Mouse (Mus musculus) midbrain, embryonic 15.5 days (tissue): ENCODE data around the gene Ltbp4. TPM values are rescaled to one million over a fixed set of nuclear protein-coding genes. Genes with fewer than 3 reads are reported as not detected.
A peak's percentile ranks its signal among the peaks of the same experiment; 100 is the strongest.

ENCODE experiments used
- ATAC-seq: fragments of 200-750 bp; cut with Nextera tagmentation; replicated peaks from 2 replicates; pipeline ENCODE4 v1.8.0; 2017; ENCODE audit warnings: moderate TSS enrichment
- H3K27ac ChIP-seq: fragments of 300-500 bp; sonication (generic); 2 replicates; pipeline ENCODE4 v1.5.1; 2015; ENCODE audit warnings: mild to moderate bottlenecking, inconsistent platforms
- H3K27me3 ChIP-seq: fragments of 300-500 bp; sonication (generic); replicated peaks from 2 replicates; pipeline ENCODE4 v1.6.1; 2015; ENCODE audit warnings: inconsistent platforms
- H3K36me3 ChIP-seq: fragments of 300-500 bp; sonication (generic); replicated peaks from 2 replicates; pipeline ENCODE4 v1.6.1; 2015; ENCODE audit warnings: inconsistent platforms
- H3K4me1 ChIP-seq: fragments of 300-500 bp; sonication (generic); 2 replicates; pipeline ENCODE4 v1.6.1; 2015; ENCODE audit warnings: inconsistent platforms
- H3K4me2 ChIP-seq: fragments of 300-500 bp; sonication (generic); 2 replicates; pipeline ENCODE4 v1.6.1; 2015; ENCODE audit warnings: inconsistent platforms, mild to moderate bottlenecking, moderate library complexity
- H3K4me3 ChIP-seq: fragments of 300-500 bp; sonication (generic); 2 replicates; pipeline ENCODE4 v1.5.1; 2015; ENCODE audit warnings: mild to moderate bottlenecking, inconsistent platforms
- H3K9ac ChIP-seq: fragments of 300-500 bp; sonication (generic); 2 replicates; pipeline ENCODE4 v1.6.1; 2015; ENCODE audit warnings: mild to moderate bottlenecking, inconsistent platforms
- H3K9me3 ChIP-seq: fragments of 300-500 bp; sonication (generic); 2 replicates; pipeline ENCODE4 v1.6.1; 2016; ENCODE audit warnings: inconsistent platforms
- WGBS: fragments of 180-500 bp; shearing (Covaris S2); methylation state at CpG from one replicate; pipeline ENCODE4 v1.1.7; 2015; ENCODE audit warnings: mixed read lengths; 5-methylcytosine and 5-hydroxymethylcytosine counted together
- polyA plus RNA-seq: library from polyadenylated mRNA; unstranded; fragments of >200 nt; fragmentation: Nextera tagmentation; extraction: Ambion mirVana; gene quantifications from 2 replicates; pipeline ENCODE4 v1.2.1, GENCODE M21; 2015

The Ltbp4 gene
- polyA plus RNA-seq, 1 experiment from 2014 or later: 13.4 TPM

DNA sequence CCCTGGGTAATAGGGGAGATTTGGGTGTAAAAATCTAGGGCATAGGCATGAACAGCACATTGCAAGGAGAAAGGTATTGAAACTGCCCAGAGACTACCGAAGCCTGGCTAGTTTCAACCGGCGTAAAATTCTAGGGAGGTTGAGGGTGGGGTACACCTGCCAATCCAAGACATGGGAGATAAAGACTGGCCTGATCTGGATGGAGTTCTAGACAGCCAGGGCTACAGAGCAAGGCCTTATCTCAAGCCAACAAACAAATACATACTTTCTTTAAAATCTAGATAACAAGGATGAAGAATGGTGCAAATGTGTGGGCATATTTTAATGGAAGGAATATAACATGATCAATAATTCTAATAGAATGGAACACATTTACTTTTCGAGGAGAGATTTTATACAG is 17.3 kb upstream of the Ltbp4 start:
- Histone ChIP-seq H3K4me3 (peak overlapping the region; percentile 50), H3K27ac (no peak overlapping the region), H3K4me1 (peaks cover 22% of the 10 kb centered on the region), H3K9ac (peak overlapping the region; percentile 68), H3K4me2 (peak overlapping the region; percentile 60), H3K36me3 (peaks cover 7% of the 10 kb centered on the region; the same call in 1 of the 2 replicates), H3K27me3 (peaks cover 27% of the 10 kb centered on the region), H3K9me3 (no peaks in the 10 kb centered on the region)
- WGBS: 55% methylated on average over 4 of the region's 4 CpGs
- ATAC-seq: 0 out of 2 replicates have a peak, but pooled peaks have one; percentile 2

DNA sequence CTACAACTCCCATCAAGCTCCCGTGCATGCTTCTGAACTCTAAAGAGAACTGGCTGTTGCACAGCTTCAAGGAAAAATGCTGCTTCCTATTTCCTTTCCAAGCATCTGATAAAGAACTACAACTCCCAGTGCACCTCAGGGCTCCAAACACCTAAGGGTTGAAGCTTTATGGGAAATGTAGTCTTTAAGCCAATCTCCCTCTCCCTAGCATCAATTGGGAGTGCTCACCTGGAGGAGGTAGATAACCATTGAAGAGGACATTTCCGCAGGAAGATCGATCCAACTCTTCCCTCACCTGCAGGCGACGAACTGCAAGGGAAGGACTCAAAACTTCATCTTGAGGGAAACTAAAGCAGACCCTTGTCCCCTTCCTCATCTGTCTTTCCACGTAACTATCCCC is 16.7 kb upstream of the Ltbp4 start:
- Histone ChIP-seq H3K27ac (no peak overlapping the region), H3K4me2 (peak overlapping the region; percentile 60), H3K4me3 (peak overlapping the region; percentile 50), H3K4me1 (peaks cover 22% of the 10 kb centered on the region), H3K36me3 (peaks cover 7% of the 10 kb centered on the region; the same call in 1 of the 2 replicates), H3K9ac (peak overlapping the region; percentile 68; the same call in 1 of the 2 replicates), H3K9me3 (no peaks in the 10 kb centered on the region), H3K27me3 (peaks cover 24% of the 10 kb centered on the region)
- WGBS: 37% methylated on average over 6 of the region's 6 CpGs
- ATAC-seq: peak; percentile 50

GRCm38 (mm10) chr7:27345444-27345843 is 8.0 kb upstream of the Ltbp4 start:
- Histone ChIP-seq H3K27me3 (no peaks in the 10 kb centered on the region), H3K36me3 (peaks cover 45% of the 10 kb centered on the region), H3K4me1 (no peaks in the 10 kb centered on the region), H3K27ac (no peak overlapping the region), H3K4me3 (no peak overlapping the region), H3K9me3 (no peaks in the 10 kb centered on the region), H3K9ac (no peak overlapping the region), H3K4me2 (no peak overlapping the region)
- 22% methylated on average over 6 of the region's 6 CpGs for WGBS
- ATAC-seq: no peak; the same call in 1 of the 2 replicates

GRCm38 (mm10) chr7:27342595-27342994 is 5.1 kb upstream of the Ltbp4 start:
- Histone ChIP-seq H3K36me3 (peaks cover 32% of the 10 kb centered on the region), H3K4me3 (no peak overlapping the region), H3K4me1 (peaks cover 21% of the 10 kb centered on the region), H3K4me2 (no peak overlapping the region), H3K9ac (no peak overlapping the region), H3K9me3 (no peaks in the 10 kb centered on the region), H3K27ac (no peak overlapping the region), H3K27me3 (peaks cover 6% of the 10 kb centered on the region)
- WGBS: 39% methylated on average over 4 of the region's 4 CpGs
- ATAC-seq: no peak

DNA sequence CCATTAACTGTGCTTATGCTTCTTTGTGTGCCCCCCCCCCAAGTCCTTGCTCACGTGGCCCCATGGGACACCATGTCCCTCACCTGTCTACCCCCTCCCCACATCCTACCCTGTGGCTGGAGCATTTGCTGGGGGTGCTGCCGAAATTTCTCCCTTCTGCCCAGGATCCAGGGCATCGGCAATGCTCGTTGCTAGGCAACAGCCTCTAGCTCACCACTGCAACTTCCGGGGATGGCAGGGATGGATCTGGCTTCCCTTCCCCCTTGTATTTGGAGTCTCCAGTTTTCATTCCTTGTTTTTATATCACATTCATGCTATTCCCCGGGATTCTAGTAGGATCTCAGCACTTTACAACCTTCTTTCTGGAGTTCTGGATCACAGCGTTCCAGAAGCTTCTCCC is 2.0 kb upstream of the Ltbp4 start:
- ATAC-seq: peak; percentile 38
- Histone ChIP-seq H3K27ac (peak overlapping the region; percentile 65), H3K9ac (peak overlapping the region; percentile 23), H3K36me3 (peaks cover 12% of the 10 kb centered on the region; the same call in 1 of the 2 replicates), H3K4me1 (peaks cover 40% of the 10 kb centered on the region), H3K4me3 (peak overlapping the region; percentile 34), H3K4me2 (peak overlapping the region; percentile 51), H3K9me3 (no peaks in the 10 kb centered on the region), H3K27me3 (peaks cover 36% of the 10 kb centered on the region)
- 22% methylated on average over 7 of the region's 7 CpGs for WGBS

GRCm38 (mm10) chr7:27339114-27339513 is 1.6 kb upstream of the Ltbp4 start:
- 0 out of 2 replicates have a peak, but pooled peaks have one; percentile 25 for ATAC-seq
- Histone ChIP-seq H3K27ac (peak overlapping the region; percentile 65), H3K9ac (peak overlapping the region; percentile 23), H3K4me2 (peak overlapping the region; percentile 51), H3K4me1 (peaks cover 43% of the 10 kb centered on the region), H3K27me3 (peaks cover 40% of the 10 kb centered on the region), H3K9me3 (no peaks in the 10 kb centered on the region), H3K4me3 (peak overlapping the region; percentile 34), H3K36me3 (peaks cover 8% of the 10 kb centered on the region; the same call in 1 of the 2 replicates)
- 62% methylated on average over 4 of the region's 4 CpGs for WGBS

- Histone ChIP-seq H3K27me3 (peaks cover 69% of the 10 kb centered on the region), H3K36me3 (no peaks in the 10 kb centered on the region), H3K4me1 (peaks cover 70% of the 10 kb centered on the region), H3K4me3 (peak overlapping the region; percentile 32), H3K9me3 (no peaks in the 10 kb centered on the region), H3K9ac (peak overlapping the region; percentile 40; the same call in 1 of the 2 replicates), H3K27ac (no peak overlapping the region), H3K4me2 (peak overlapping the region; percentile 59)
- peak; percentile 82 for ATAC-seq
- 1% methylated on average over 47 of the region's 47 CpGs for WGBS
Observed at GRCm38 (mm10) chr7:27335928-27336823, 1.3 kb downstream of the Ltbp4 start.

DNA sequence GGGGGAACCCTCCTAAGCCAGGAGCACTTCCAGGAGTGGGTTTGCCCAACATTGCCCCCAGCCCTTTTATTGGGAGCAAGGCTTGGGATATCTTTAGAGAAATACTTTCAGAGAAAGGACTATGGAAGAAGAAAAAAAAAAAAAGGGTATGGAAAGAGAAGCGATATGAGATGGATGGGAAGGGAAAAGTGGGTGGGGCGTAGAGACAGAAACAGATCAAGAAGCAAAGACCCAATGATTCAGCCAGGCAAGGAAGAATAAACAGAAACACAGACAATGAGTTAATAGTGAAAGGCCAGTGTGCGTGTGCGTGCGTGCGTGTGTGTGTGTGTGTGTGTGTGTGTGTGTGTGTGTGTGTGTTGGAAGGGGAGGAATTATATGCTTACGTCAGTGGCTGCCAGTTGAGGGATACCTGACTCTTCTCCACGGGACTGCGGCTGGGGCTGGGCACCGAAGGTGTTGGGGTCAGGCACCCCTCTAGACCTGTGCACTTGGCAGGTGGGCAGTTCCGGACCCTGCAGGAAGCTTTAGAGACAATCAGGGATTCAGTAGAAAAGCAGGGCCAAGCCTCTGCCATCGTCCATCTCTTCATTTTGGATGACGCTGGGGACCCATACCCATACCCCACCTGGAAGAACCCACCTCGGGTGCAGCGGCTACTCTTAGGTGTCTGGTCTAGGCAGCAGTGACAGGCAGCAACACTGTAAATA is 2.3 kb downstream of the Ltbp4 start:
- Histone ChIP-seq H3K9me3 (no peaks in the 10 kb centered on the region), H3K4me3 (no peak overlapping the region), H3K27me3 (peaks cover 80% of the 10 kb centered on the region), H3K4me2 (no peak overlapping the region), H3K9ac (no peak overlapping the region), H3K36me3 (no peaks in the 10 kb centered on the region), H3K27ac (no peak overlapping the region), H3K4me1 (peaks cover 80% of the 10 kb centered on the region)
- ATAC-seq: no peak
- WGBS: 60% methylated on average over 15 of the region's 15 CpGs

DNA sequence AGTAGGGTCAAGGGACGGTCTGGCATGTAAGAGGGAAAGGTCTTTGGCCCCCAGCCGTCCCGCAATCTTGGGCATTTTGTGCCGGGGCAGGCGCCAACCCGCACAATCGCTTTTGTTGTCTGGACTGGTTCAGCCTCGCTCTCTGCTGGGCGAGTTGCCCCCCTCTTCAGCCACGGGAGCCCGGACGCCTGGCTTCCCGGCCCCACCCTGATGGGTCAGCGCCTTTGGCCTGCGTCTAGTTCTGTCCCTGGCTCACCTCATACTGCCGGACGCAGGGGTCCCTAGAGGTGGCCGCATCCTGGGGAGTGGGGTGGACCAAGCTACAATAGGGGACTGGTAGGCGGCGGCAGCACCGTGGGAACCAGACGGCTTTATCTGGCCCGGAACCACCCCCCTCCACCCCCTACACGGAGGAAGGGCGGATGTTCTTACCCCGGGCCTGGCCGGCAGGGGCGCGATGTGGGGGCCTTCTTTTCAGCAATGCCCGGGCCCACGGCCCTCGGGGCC is 3.0 kb downstream of the Ltbp4 start:
- ATAC-seq: no peak
- Histone ChIP-seq H3K36me3 (no peaks in the 10 kb centered on the region), H3K27ac (no peak overlapping the region), H3K4me3 (no peak overlapping the region), H3K4me1 (peaks cover 78% of the 10 kb centered on the region), H3K4me2 (peak overlapping the region; percentile 94), H3K27me3 (peaks cover 87% of the 10 kb centered on the region), H3K9ac (no peak overlapping the region), H3K9me3 (no peaks in the 10 kb centered on the region)
- whole genome bisulfite sequencing: 2% methylated on average over 30 of the region's 32 CpGs

DNA sequence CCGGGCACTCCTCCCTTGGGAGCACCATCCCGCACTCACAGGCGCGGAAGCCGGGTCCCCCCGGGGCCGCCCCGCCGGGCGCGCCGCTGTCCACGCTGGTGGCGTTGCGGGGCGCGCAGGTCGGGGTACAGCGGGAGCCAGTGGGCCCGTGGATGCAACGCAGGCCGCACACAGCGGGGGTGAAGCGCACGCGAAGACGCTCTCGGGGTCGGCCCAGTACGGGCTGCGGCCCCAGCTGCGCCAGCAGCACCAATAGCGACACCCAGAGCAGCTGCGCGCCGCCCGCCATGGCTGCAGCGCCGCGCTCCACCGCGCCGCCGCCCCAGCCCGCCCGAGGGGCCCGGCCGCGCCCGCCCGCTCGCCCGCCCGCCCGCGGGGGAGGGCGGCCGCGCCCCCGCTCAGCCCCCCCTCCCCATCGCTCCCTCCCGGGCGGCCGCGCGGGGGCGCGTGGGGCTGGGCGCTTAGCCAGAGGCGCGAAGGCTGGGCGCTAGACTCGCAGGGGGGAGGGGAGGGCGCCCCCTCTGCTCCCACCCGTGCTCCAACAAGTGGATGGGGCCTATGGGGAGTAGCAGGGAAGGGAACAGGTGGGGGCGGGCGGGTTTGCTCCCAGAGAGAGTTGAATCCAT is 4.1 kb downstream of the Ltbp4 start:
- H3K9me3 ChIP-seq: no peaks in the 10 kb centered on the region
- H3K27me3 ChIP-seq: peaks cover 97% of the 10 kb centered on the region
- peaks cover 72% of the 10 kb centered on the region for H3K4me1 ChIP-seq
- peak overlapping the region; percentile 46 for H3K4me3 ChIP-seq
- H3K9ac ChIP-seq: peak overlapping the region; percentile 52
- no peak overlapping the region for H3K27ac ChIP-seq
- H3K4me2 ChIP-seq: peak overlapping the region; percentile 94
- WGBS: under 1% methylated on average over 42 of the region's 77 CpGs
- H3K36me3 ChIP-seq: no peaks in the 10 kb centered on the region
- no peak for ATAC-seq

DNA sequence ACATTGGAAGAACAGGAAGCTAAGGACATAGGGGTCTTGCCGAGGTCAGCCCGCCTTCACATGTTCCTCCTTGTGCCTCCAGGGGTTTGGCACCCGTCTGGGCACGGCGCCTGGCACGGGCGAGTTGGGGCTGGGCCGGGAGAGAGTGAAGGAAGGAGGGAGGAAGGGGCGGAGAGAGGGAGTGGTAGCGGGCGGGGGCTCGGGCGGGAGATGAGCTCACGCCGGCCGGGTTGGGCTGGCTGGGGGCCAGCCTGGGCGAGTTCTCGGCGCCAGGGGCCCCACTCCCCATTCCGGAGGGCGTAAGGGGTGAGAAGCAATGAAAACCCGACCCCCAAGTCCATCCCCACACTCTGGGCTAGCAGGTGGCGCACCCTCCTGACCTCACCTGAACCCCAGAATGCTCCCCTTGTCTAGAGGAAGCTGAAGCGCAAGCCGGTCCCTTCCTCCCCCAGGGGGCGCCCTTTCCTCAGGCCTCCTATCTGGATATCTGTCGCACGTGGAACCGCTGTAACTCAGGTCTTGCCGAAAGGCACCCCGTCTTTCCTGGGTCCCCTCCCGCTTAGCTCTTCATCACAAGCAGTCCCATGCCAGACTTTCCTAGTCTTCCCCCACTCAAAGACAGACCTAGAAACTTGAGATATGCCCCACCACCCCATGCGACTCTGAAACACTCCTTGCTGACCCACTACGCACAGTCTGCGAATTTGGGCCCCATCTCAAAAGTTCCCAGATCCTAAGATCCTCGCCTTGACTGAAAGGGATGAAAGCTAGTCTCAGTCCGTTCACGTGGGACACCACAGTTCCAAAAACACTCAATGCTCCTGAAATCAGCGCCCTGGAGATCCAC is 4.9 kb downstream of the Ltbp4 start:
- peak overlapping the region; percentile 52; the same call in 1 of the 2 replicates for H3K9ac ChIP-seq
- H3K27me3 ChIP-seq: peaks cover 99% of the 10 kb centered on the region
- no peaks in the 10 kb centered on the region for H3K36me3 ChIP-seq
- ATAC-seq: no peak
- no peaks in the 10 kb centered on the region for H3K9me3 ChIP-seq
- H3K4me2 ChIP-seq: peak overlapping the region; percentile 94
- H3K4me3 ChIP-seq: peak overlapping the region; percentile 46
- H3K4me1 ChIP-seq: peaks cover 66% of the 10 kb centered on the region
- 1% methylated on average over 39 of the region's 39 CpGs for WGBS
- H3K27ac ChIP-seq: no peak overlapping the region
